Mouse (Mus musculus) liver, embryonic 14.5 days (tissue): ENCODE results near the gene Dnaja4. TPM values are rescaled to one million over a fixed set of nuclear protein-coding genes. Genes with fewer than 3 reads are reported as not detected.

Experiments used
- ATAC-seq: fragments of 200-750 bp; cut with Nextera tagmentation; 2 replicates; pipeline ENCODE4 v1.8.0; 2017; ENCODE audit warnings: moderate number of reproducible peaks, mild to moderate bottlenecking, moderate library complexity; ENCODE audit not compliant: insufficient read depth
- DNase-seq, 3 experiments: peaks; one replicate each; pipeline ENCODE4 v3.0.0-alpha.2; 2012 to 2013; ENCODE audit warnings: low read depth in 3 of 3, low spot score in 3 of 3
- H3K27ac ChIP-seq: fragments of 300-500 bp; sonication (generic); 2 replicates; pipeline ENCODE4 v1.5.1; 2014; ENCODE audit warnings: moderate library complexity, mild to moderate bottlenecking, control low read depth, inconsistent platforms
- H3K27me3 ChIP-seq: fragments of 300-500 bp; sonication (generic); 2 replicates; pipeline ENCODE4 v1.6.1; 2014; ENCODE audit warnings: mild to moderate bottlenecking, low read length, moderate library complexity; ENCODE audit not compliant: control insufficient read depth, insufficient read depth
- H3K36me3 ChIP-seq: fragments of 300-500 bp; sonication (generic); replicated peaks from 2 replicates; pipeline ENCODE4 v1.6.1; 2014; ENCODE audit warnings: low read depth; ENCODE audit not compliant: control insufficient read depth, insufficient read depth
- H3K4me1 ChIP-seq, 2 experiments: fragments of 200-500 bp in 1 of 2; fragments of 300-500 bp in 1 of 2; sonication (generic) in 1 of 2; replicated peaks; 2 replicates each; pipeline ENCODE4 v1.6.1; 2012 to 2014; ENCODE audit warnings: antibody characterized with exemption in 1 of 2, inconsistent platforms in 1 of 2, low read length in 1 of 2; ENCODE audit not compliant: control insufficient read depth in 2 of 2, insufficient read depth in 2 of 2
- H3K4me2 ChIP-seq: fragments of 300-500 bp; sonication (generic); 2 replicates; pipeline ENCODE4 v1.6.1; 2014; ENCODE audit warnings: low read depth, mild to moderate bottlenecking, control low read depth, moderate library complexity
- H3K4me3 ChIP-seq, 2 experiments: fragments of 200-500 bp in 1 of 2; fragments of 300-500 bp in 1 of 2; sonication (generic) in 1 of 2; 2 replicates each; pipeline ENCODE4 v1.5.1; 2012 to 2014; ENCODE audit warnings: low read depth in 2 of 2, low read length in 2 of 2, mild to moderate bottlenecking in 2 of 2, control low read depth in 1 of 2, inconsistent platforms in 1 of 2, moderate library complexity in 1 of 2; ENCODE audit not compliant: insufficient read depth in 1 of 2
- H3K9ac ChIP-seq: fragments of 300-500 bp; sonication (generic); replicated peaks from 2 replicates; pipeline ENCODE4 v1.6.1; 2014; ENCODE audit warnings: mild to moderate bottlenecking, control low read depth, moderate library complexity
- H3K9me3 ChIP-seq: fragments of 300-500 bp; sonication (generic); 2 replicates; pipeline ENCODE4 v1.6.1; 2016; ENCODE audit warnings: low read length, mixed read lengths; ENCODE audit not compliant: control insufficient read depth
- CTCF ChIP-seq: IDR thresholded peaks from 2 replicates; pipeline ENCODE4 v1.5.1; 2016; ENCODE audit warnings: antibody characterized with exemption, low read depth, control low read depth
- EP300 ChIP-seq: IDR thresholded peaks from 2 replicates; pipeline ENCODE4 v1.6.1; 2016; ENCODE audit warnings: antibody characterized with exemption, low read depth
- WGBS: fragments of 180-500 bp; shearing (Covaris S2); extraction: QIAGEN DNeasy Blood & Tissue Kit; methylation state at CpG from one replicate; pipeline ENCODE4 v1.1.7; 2014; ENCODE audit not compliant: insufficient replicate concordance; 5-methylcytosine and 5-hydroxymethylcytosine counted together
- polyA plus RNA-seq, 2 experiments: library from polyadenylated mRNA; depleted of rRNA in 1 of 2; stranded (reverse) in 1 of 2; unstranded in 1 of 2; fragments of >200 nt; fragmentation: Nextera tagmentation in 1 of 2; extraction: Ambion mirVana in 1 of 2; gene quantifications; 2 replicates each; pipeline versions ENCODE4 v1.2.1 to v1.2.3; 2012 to 2014

The Dnaja4 gene
- polyA plus RNA-seq, 2 experiments = 16.4 to 20.1 TPM

- Histone ChIP-seq H3K27me3 (no peaks in the 10 kb centered on the region), H3K9me3 (no peaks in the 10 kb centered on the region), H3K27ac (no peak overlapping the region), H3K36me3 (peaks cover 69% of the 10 kb centered on the region), H3K4me3 (no peak overlapping the region), H3K4me2 (no peak overlapping the region), H3K4me1 (0 out of 4 replicates have a peak, but pooled peaks cover 0 to 2% of the 10 kb centered on the region in 2 experiments), H3K9ac (no peak overlapping the region)
- WGBS = 74% methylated on average over 7 of the region's 7 CpGs
- no peak; the same call in 1 of the 2 replicates for ATAC-seq
- TF ChIP-seq EP300 = no peak
- no peak for TF ChIP-seq CTCF
- no peak for DNase-seq
These were observed 23.5 kb downstream of the Dnaja4 start for GRCm38 (mm10) chr9:54722156-54722555.

- ATAC-seq = no peak
These were observed 23.9 kb downstream of the Dnaja4 start for GRCm38 (mm10) chr9:54722596-54722995.

GRCm38 (mm10) chr9:54726315-54726714, 27.6 kb downstream of the Dnaja4 start:
- H3K27ac ChIP-seq = no peak overlapping the region
- no peaks in the 10 kb centered on the region for H3K4me1 ChIP-seq
- H3K9ac ChIP-seq = no peak overlapping the region
- H3K36me3 ChIP-seq = peaks cover 55% of the 10 kb centered on the region
- TF ChIP-seq CTCF = no peak
- TF ChIP-seq EP300 = no peak
- no peaks in the 10 kb centered on the region for H3K27me3 ChIP-seq
- H3K4me2 ChIP-seq = no peak overlapping the region
- H3K9me3 ChIP-seq = no peaks in the 10 kb centered on the region
- ATAC-seq (no peak), DNase-seq (no peak)
- 73% methylated on average over 5 of the region's 5 CpGs for WGBS
- no peak overlapping the region for H3K4me3 ChIP-seq

More at GRCm38 (mm10) chr9:54722596-54722995, 23.9 kb downstream of the Dnaja4 start:
- H3K4me3 ChIP-seq = no peak overlapping the region
- H3K4me1 ChIP-seq = 0 out of 4 replicates have a peak, but pooled peaks cover 0 to 2% of the 10 kb centered on the region in 2 experiments
- H3K9me3 ChIP-seq = no peaks in the 10 kb centered on the region
- H3K27me3 ChIP-seq = no peaks in the 10 kb centered on the region
- H3K9ac ChIP-seq = no peak overlapping the region
- TF ChIP-seq EP300 (no peak), CTCF (no peak)
- 86% methylated on average over 4 of the region's 4 CpGs for WGBS
- H3K4me2 ChIP-seq = no peak overlapping the region
- H3K27ac ChIP-seq = no peak overlapping the region
- H3K36me3 ChIP-seq = peaks cover 69% of the 10 kb centered on the region
- no peak for DNase-seq

- Histone ChIP-seq H3K9ac (no peak overlapping the region), H3K4me2 (peak overlapping the region; percentile 92; the same call in 1 of the 2 replicates), H3K27me3 (no peaks in the 10 kb centered on the region), H3K9me3 (no peaks in the 10 kb centered on the region), H3K4me3 (no peak overlapping the region), H3K36me3 (peaks cover 14% of the 10 kb centered on the region), H3K4me1 (peaks cover 11% of the 10 kb centered on the region in 2 experiments), H3K27ac (no peak overlapping the region)
- no peak for ATAC-seq
- 84% methylated on average over 2 of the region's 2 CpGs for WGBS
- peak; percentile 38 to 48 (median 44) for DNase-seq
- TF ChIP-seq CTCF (peak; percentile 74), EP300 (no peak)
These were observed 33.4 kb downstream of the Dnaja4 start for GRCm38 (mm10) chr9:54732122-54732521.

GRCm38 (mm10) chr9:54733921-54734638, 35.4 kb downstream of the Dnaja4 start, which contains the start of gene Wdr61:
Gene Wdr61, minus strand, starts transcription at chr9:54734519.
- WGBS = under 1% methylated on average over 32 of the region's 32 CpGs
- H3K4me3 ChIP-seq = peak within 1 kb of the TSS; percentile 73 to 92
- DNase-seq (peak; percentile 91 to 93 (median 93)), ATAC-seq (peak; percentile 97)
- peak within 1 kb of the TSS; percentile 84 for H3K9ac ChIP-seq
- H3K9me3 ChIP-seq = no peaks in the 10 kb centered on the region
- peak within 1 kb of the TSS; percentile 92 for H3K4me2 ChIP-seq
- peak within 1 kb of the TSS; percentile 54 for H3K27ac ChIP-seq
- H3K36me3 ChIP-seq = peaks cover 6% of the 10 kb centered on the region; the same call in 1 of the 2 replicates
- H3K4me1 ChIP-seq = peaks cover 11% of the 10 kb centered on the region in 2 experiments
- no peaks in the 10 kb centered on the region for H3K27me3 ChIP-seq
- no peak for TF ChIP-seq EP300
- peak; percentile 93 for TF ChIP-seq CTCF
